In genomic region chr13:95973368-95973958, GRCm38 (mm10) we compare ENCODE assay signal across 8 mouse cellular contexts.
A peak's percentile ranks its signal among the peaks of the same experiment; 100 is the strongest.
DNase-seq lines count a peak whose midpoint lies in the region; ATAC-seq and TF ChIP-seq lines count a peak whose summit lies in the region.

No protein-coding gene starts in this region.

- H3K27ac ChIP-seq in ES-E14 (ENCODE audit: insufficient read depth, low read depth, low read length, poor library complexity, severe bottlenecking), result no peak overlapping the region
- H3K27ac ChIP-seq in forebrain, embryonic 15.5 days (replicated peaks), result no peak overlapping the region

- no peaks in the 10 kb centered on the region for H3K9me3 ChIP-seq in ES-E14 (ENCODE audit: control insufficient read depth, insufficient read depth, low read depth, low read length)
- H3K9me3 ChIP-seq in forebrain, embryonic 15.5 days, result no peaks in the 10 kb centered on the region

- no peak overlapping the region for H3K9ac ChIP-seq in ES-E14 (ENCODE audit: insufficient read depth, low read depth, low read length, poor library complexity, severe bottlenecking)
- H3K9ac ChIP-seq in forebrain, embryonic 15.5 days (replicated peaks), result no peak overlapping the region

- no peaks in the 10 kb centered on the region for H3K36me3 ChIP-seq in ES-E14 (ENCODE audit: control insufficient read depth, insufficient read depth, low read length, poor library complexity, severe bottlenecking)
- H3K36me3 ChIP-seq in forebrain, embryonic 15.5 days, result no peaks in the 10 kb centered on the region

- H3K4me3 ChIP-seq in ES-E14 (ENCODE audit: insufficient read depth in 1 of 2, low read depth in 1 of 2, low read length in 2 of 2, poor library complexity in 1 of 2, severe bottlenecking in 1 of 2), result no peak overlapping the region
- no peak overlapping the region for H3K4me3 ChIP-seq in forebrain, embryonic 15.5 days

- in situ Hi-C loops in ES-E14 (cut with MboI; ENCODE audit: low sequenced_read_pairs in 2 of 2, unreplicated experiment in 2 of 2), result loop anchor here in 1 of 2 experiments (25.0 kb wide), 1 partner anchor 411 kb away; no protein-coding TSS in a partner anchor

- no peaks in the 10 kb centered on the region for H3K27me3 ChIP-seq in forebrain, embryonic 15.5 days

- H3K4me1 ChIP-seq in ES-E14 (ENCODE audit: control insufficient read depth in 2 of 2, insufficient read depth in 2 of 2, low read length in 2 of 2, poor library complexity in 1 of 2), result no peaks in the 10 kb centered on the region
- no peaks in the 10 kb centered on the region for H3K4me1 ChIP-seq in forebrain, embryonic 15.5 days

- WGBS in forebrain, embryonic 15.5 days, result 49% methylated on average over 11 of the region's 11 CpGs

- H3K4me2 ChIP-seq in forebrain, embryonic 15.5 days (replicated peaks), result no peak overlapping the region

- no peak for DNase-seq in ES-E14 (ENCODE audit: low read depth, low spot score)
- peak; percentile 69 for DNase-seq in cerebellum, adult 11-12 months
- DNase-seq in heart, postnatal 4 days, result peak; percentile 84
- DNase-seq in layer of hippocampus, postnatal 10 days (ENCODE audit: low spot score in 2 of 2), result peak; percentile 75 to 79
- peak; percentile 60 for DNase-seq in lung, postnatal 25 days (ENCODE audit: low spot score)
- peak; percentile 75 for DNase-seq in retina, postnatal 1 day
- peak; percentile 35 for DNase-seq in urinary bladder, adult 2 months (ENCODE audit: low spot score)

- peak; percentile 72 for ATAC-seq in forebrain, embryonic 15.5 days (replicated peaks)

TF ChIP-seq in ES-E14, 5 proteins besides CTCF, POLR2A, EP300 and RAD21:
- no peak for TF ChIP-seq MAFK (IDR thresholded peaks at IDR 0.05; ENCODE audit: insufficient read depth, low read depth, low read length)
- TF ChIP-seq ZNF384 (IDR thresholded peaks at IDR 0.05; ENCODE audit: low read depth, low read length), result no peak
- peak; percentile 57; the same call in 1 of the 2 replicates for TF ChIP-seq ZC3H11A (IDR thresholded peaks at IDR 0.05; ENCODE audit: borderline replicate concordance, low read depth, low read length)
- TF ChIP-seq HCFC1 (IDR thresholded peaks at IDR 0.05; ENCODE audit: borderline replicate concordance, insufficient read depth, low read length), result peak; percentile 27; the same call in 1 of the 2 replicates
- no peak for TF ChIP-seq CHD2 (IDR thresholded peaks at IDR 0.05; ENCODE audit: low read depth, low read length)
